Mouse (Mus musculus): ENCODE results near the gene Negr1. TPM values are rescaled to one million over a fixed set of nuclear protein-coding genes. Genes with fewer than 3 reads are reported as not detected.

Negr1 gene
- polyA plus RNA-seq, 1 experiment from 2014 or later, result 1.9 TPM

GRCm38 (mm10) chr3:156639382-156639781 is 77.8 kb downstream of the Negr1 start:
- Histone ChIP-seq H3K4me1 (ENCODE audit: control insufficient read depth, insufficient read depth, low read length) (no peaks in the 10 kb centered on the region), H3K27me3 (ENCODE audit: control insufficient read depth, insufficient read depth, low read length) (no peaks in the 10 kb centered on the region), H3K27ac (replicated peaks; ENCODE audit: low read depth, low read length) (no peak overlapping the region), H3K36me3 (ENCODE audit: control insufficient read depth, insufficient read depth, low read length) (no peaks in the 10 kb centered on the region), H3K9ac (ENCODE audit: low read length) (no peak overlapping the region), H3K4me2 (ENCODE audit: low read depth, severe bottlenecking) (no peak overlapping the region), H3K9me3 (ENCODE audit: control insufficient read depth, low read length) (no peaks in the 10 kb centered on the region), H3K4me3 (ENCODE audit: low read depth, low read length) (no peak overlapping the region)
- WGBS, result 83% methylated on average over 3 of the region's 3 CpGs
- DNase-seq (ENCODE audit: low spot score) (no peak), ATAC-seq (ENCODE audit: insufficient number of reproducible peaks, low FRiP score, low TSS enrichment, low read depth) (no peak)

GRCm38 (mm10) chr3:156643710-156644363 is 82.2 kb downstream of the Negr1 start:
- H3K4me2 ChIP-seq (ENCODE audit: low read depth, severe bottlenecking), result no peak overlapping the region
- H3K4me3 ChIP-seq (ENCODE audit: low read depth, low read length), result no peak overlapping the region
- WGBS, result 85% methylated on average over 3 of the region's 3 CpGs
- ATAC-seq (ENCODE audit: insufficient number of reproducible peaks, low FRiP score, low TSS enrichment, low read depth) (0 out of 2 replicates have a peak, but pooled peaks have one; percentile 67), DNase-seq (ENCODE audit: low spot score) (peak; percentile 54)
- H3K27me3 ChIP-seq (ENCODE audit: control insufficient read depth, insufficient read depth, low read length), result no peaks in the 10 kb centered on the region
- no peaks in the 10 kb centered on the region for H3K36me3 ChIP-seq (ENCODE audit: control insufficient read depth, insufficient read depth, low read length)
- no peak overlapping the region for H3K27ac ChIP-seq (replicated peaks; ENCODE audit: low read depth, low read length)
- no peaks in the 10 kb centered on the region for H3K9me3 ChIP-seq (ENCODE audit: control insufficient read depth, low read length)
- H3K9ac ChIP-seq (ENCODE audit: low read length), result no peak overlapping the region
- H3K4me1 ChIP-seq (ENCODE audit: control insufficient read depth, insufficient read depth, low read length), result no peaks in the 10 kb centered on the region

- Histone ChIP-seq H3K27ac (replicated peaks; ENCODE audit: low read depth, low read length) (no peak overlapping the region), H3K27me3 (ENCODE audit: control insufficient read depth, insufficient read depth, low read length) (no peaks in the 10 kb centered on the region), H3K9ac (ENCODE audit: low read length) (no peak overlapping the region), H3K4me2 (ENCODE audit: low read depth, severe bottlenecking) (no peak overlapping the region), H3K9me3 (ENCODE audit: control insufficient read depth, low read length) (no peaks in the 10 kb centered on the region), H3K4me1 (ENCODE audit: control insufficient read depth, insufficient read depth, low read length) (no peaks in the 10 kb centered on the region), H3K4me3 (ENCODE audit: low read depth, low read length) (no peak overlapping the region), H3K36me3 (ENCODE audit: control insufficient read depth, insufficient read depth, low read length) (no peaks in the 10 kb centered on the region)
- ATAC-seq (ENCODE audit: insufficient number of reproducible peaks, low FRiP score, low TSS enrichment, low read depth) (no peak), DNase-seq (ENCODE audit: low spot score) (no peak)
- WGBS, result 88% methylated on average over 3 of the region's 3 CpGs
Observed at GRCm38 (mm10) chr3:156648378-156648777, 86.8 kb downstream of the Negr1 start.

- no peak overlapping the region for H3K27ac ChIP-seq (replicated peaks; ENCODE audit: low read depth, low read length)
- H3K36me3 ChIP-seq (ENCODE audit: control insufficient read depth, insufficient read depth, low read length), result no peaks in the 10 kb centered on the region
- no peak overlapping the region for H3K4me2 ChIP-seq (ENCODE audit: low read depth, severe bottlenecking)
- no peaks in the 10 kb centered on the region for H3K9me3 ChIP-seq (ENCODE audit: control insufficient read depth, low read length)
- no peak for DNase-seq (ENCODE audit: low spot score)
- H3K9ac ChIP-seq (ENCODE audit: low read length), result no peak overlapping the region
- no peaks in the 10 kb centered on the region for H3K4me1 ChIP-seq (ENCODE audit: control insufficient read depth, insufficient read depth, low read length)
- no peak overlapping the region for H3K4me3 ChIP-seq (ENCODE audit: low read depth, low read length)
- no peak for ATAC-seq (ENCODE audit: insufficient number of reproducible peaks, low FRiP score, low TSS enrichment, low read depth)
- H3K27me3 ChIP-seq (ENCODE audit: control insufficient read depth, insufficient read depth, low read length), result no peaks in the 10 kb centered on the region
- WGBS, result 98% methylated on average over 2 of the region's 2 CpGs
Observed at GRCm38 (mm10) chr3:156662553-156662952, 101.0 kb downstream of the Negr1 start.

GRCm38 (mm10) chr3:156672560-156672959 is 111.0 kb downstream of the Negr1 start:
- Histone ChIP-seq H3K9ac (ENCODE audit: low read length) (no peak overlapping the region), H3K4me2 (ENCODE audit: low read depth, severe bottlenecking) (no peak overlapping the region), H3K36me3 (ENCODE audit: control insufficient read depth, insufficient read depth, low read length) (no peaks in the 10 kb centered on the region), H3K9me3 (ENCODE audit: control insufficient read depth, low read length) (no peaks in the 10 kb centered on the region), H3K4me1 (ENCODE audit: control insufficient read depth, insufficient read depth, low read length) (no peaks in the 10 kb centered on the region), H3K27ac (replicated peaks; ENCODE audit: low read depth, low read length) (no peak overlapping the region), H3K4me3 (ENCODE audit: low read depth, low read length) (no peak overlapping the region), H3K27me3 (ENCODE audit: control insufficient read depth, insufficient read depth, low read length) (no peaks in the 10 kb centered on the region)
- no peak for ATAC-seq (ENCODE audit: insufficient number of reproducible peaks, low FRiP score, low TSS enrichment, low read depth)
- no peak for DNase-seq (ENCODE audit: low spot score)
- 84% methylated on average over 3 of the region's 3 CpGs for WGBS

GRCm38 (mm10) chr3:156690059-156690605 is 128.5 kb downstream of the Negr1 start:
- Histone ChIP-seq H3K9me3 (ENCODE audit: control insufficient read depth, low read length) (no peaks in the 10 kb centered on the region), H3K36me3 (ENCODE audit: control insufficient read depth, insufficient read depth, low read length) (no peaks in the 10 kb centered on the region), H3K27ac (replicated peaks; ENCODE audit: low read depth, low read length) (no peak overlapping the region), H3K4me1 (ENCODE audit: control insufficient read depth, insufficient read depth, low read length) (no peaks in the 10 kb centered on the region), H3K4me3 (ENCODE audit: low read depth, low read length) (no peak overlapping the region), H3K27me3 (ENCODE audit: control insufficient read depth, insufficient read depth, low read length) (no peaks in the 10 kb centered on the region), H3K9ac (ENCODE audit: low read length) (no peak overlapping the region), H3K4me2 (ENCODE audit: low read depth, severe bottlenecking) (no peak overlapping the region)
- 90% methylated on average over 5 of the region's 5 CpGs for WGBS
- no peak for DNase-seq (ENCODE audit: low spot score)
- no peak for ATAC-seq (ENCODE audit: insufficient number of reproducible peaks, low FRiP score, low TSS enrichment, low read depth)

- Histone ChIP-seq H3K9ac (ENCODE audit: low read length) (no peak overlapping the region), H3K27ac (replicated peaks; ENCODE audit: low read depth, low read length) (no peak overlapping the region), H3K36me3 (ENCODE audit: control insufficient read depth, insufficient read depth, low read length) (no peaks in the 10 kb centered on the region), H3K4me2 (ENCODE audit: low read depth, severe bottlenecking) (no peak overlapping the region), H3K9me3 (ENCODE audit: control insufficient read depth, low read length) (no peaks in the 10 kb centered on the region), H3K4me1 (ENCODE audit: control insufficient read depth, insufficient read depth, low read length) (no peaks in the 10 kb centered on the region), H3K27me3 (ENCODE audit: control insufficient read depth, insufficient read depth, low read length) (no peaks in the 10 kb centered on the region), H3K4me3 (ENCODE audit: low read depth, low read length) (no peak overlapping the region)
- ATAC-seq (ENCODE audit: insufficient number of reproducible peaks, low FRiP score, low TSS enrichment, low read depth) (no peak), DNase-seq (ENCODE audit: low spot score) (no peak)
- 92% methylated on average over 1 of the region's 1 CpGs for WGBS
Observed at GRCm38 (mm10) chr3:156698687-156699086, 137.1 kb downstream of the Negr1 start.

GRCm38 (mm10) chr3:156703241-156703640 is 141.6 kb downstream of the Negr1 start:
- Histone ChIP-seq H3K36me3 (ENCODE audit: control insufficient read depth, insufficient read depth, low read length) (no peaks in the 10 kb centered on the region), H3K9me3 (ENCODE audit: control insufficient read depth, low read length) (no peaks in the 10 kb centered on the region), H3K27me3 (ENCODE audit: control insufficient read depth, insufficient read depth, low read length) (no peaks in the 10 kb centered on the region), H3K4me1 (ENCODE audit: control insufficient read depth, insufficient read depth, low read length) (no peaks in the 10 kb centered on the region), H3K9ac (ENCODE audit: low read length) (no peak overlapping the region), H3K4me2 (ENCODE audit: low read depth, severe bottlenecking) (no peak overlapping the region), H3K4me3 (ENCODE audit: low read depth, low read length) (no peak overlapping the region), H3K27ac (replicated peaks; ENCODE audit: low read depth, low read length) (no peak overlapping the region)
- no peak for ATAC-seq (ENCODE audit: insufficient number of reproducible peaks, low FRiP score, low TSS enrichment, low read depth)
- WGBS, result 81% methylated on average over 1 of the region's 1 CpGs
- DNase-seq (ENCODE audit: low spot score), result no peak

- H3K9ac ChIP-seq (ENCODE audit: low read length), result no peak overlapping the region
- H3K4me3 ChIP-seq (ENCODE audit: low read depth, low read length), result no peak overlapping the region
- H3K9me3 ChIP-seq (ENCODE audit: control insufficient read depth, low read length), result no peaks in the 10 kb centered on the region
- ATAC-seq (ENCODE audit: insufficient number of reproducible peaks, low FRiP score, low TSS enrichment, low read depth), result no peak
- 44% methylated on average over 5 of the region's 5 CpGs for WGBS
- no peak overlapping the region for H3K4me2 ChIP-seq (ENCODE audit: low read depth, severe bottlenecking)
- H3K27ac ChIP-seq (replicated peaks; ENCODE audit: low read depth, low read length), result no peak overlapping the region
- no peak for DNase-seq (ENCODE audit: low spot score)
- no peaks in the 10 kb centered on the region for H3K4me1 ChIP-seq (ENCODE audit: control insufficient read depth, insufficient read depth, low read length)
- no peaks in the 10 kb centered on the region for H3K36me3 ChIP-seq (ENCODE audit: control insufficient read depth, insufficient read depth, low read length)
- H3K27me3 ChIP-seq (ENCODE audit: control insufficient read depth, insufficient read depth, low read length), result no peaks in the 10 kb centered on the region
Observed at GRCm38 (mm10) chr3:156710240-156710639, 148.6 kb downstream of the Negr1 start.

Data from limb, embryonic 11.5 days (tissue).